Comparison of ENCODE assay signal across 14 mouse cellular contexts in genomic region chr14:68345527-68345926, GRCm38 (mm10).
"Had no signal": no experiment of that assay in that cellular context is flagged by ENCODE, and none has a peak within 500 bp of the region (broad histone marks: within the 10 kb centered on the region; RNA-seq: fewer than 3 reads in every experiment).

No protein-coding gene starts in this region.

- H3K4me1 ChIP-seq: limb, embryonic 12.5 days; liver, embryonic 15.5 days; lung, embryonic 15.5 days; midbrain, embryonic 10.5 days had no signal

- H3K27me3 ChIP-seq: limb, embryonic 12.5 days; liver, embryonic 15.5 days; lung, embryonic 15.5 days; neural tube, embryonic 15.5 days had no signal

- H3K9me3 ChIP-seq: limb, embryonic 12.5 days; liver, embryonic 15.5 days; lung, embryonic 15.5 days; midbrain, embryonic 10.5 days; neural tube, embryonic 15.5 days had no signal

- H3K27ac ChIP-seq: limb, embryonic 12.5 days; liver, embryonic 15.5 days; lung, embryonic 15.5 days; midbrain, embryonic 10.5 days; neural tube, embryonic 15.5 days had no signal

- H3K4me3 ChIP-seq: limb, embryonic 12.5 days; liver, embryonic 15.5 days; lung, embryonic 15.5 days; midbrain, embryonic 10.5 days; myocyte; neural tube, embryonic 15.5 days had no signal

- ATAC-seq: intestine, embryonic 16.5 days had no signal

- H3K4me2 ChIP-seq: limb, embryonic 12.5 days; liver, embryonic 15.5 days; lung, embryonic 15.5 days; neural tube, embryonic 15.5 days had no signal

- H3K36me3 ChIP-seq: limb, embryonic 12.5 days; liver, embryonic 15.5 days; lung, embryonic 15.5 days; midbrain, embryonic 10.5 days; neural tube, embryonic 15.5 days had no signal

- H3K9ac ChIP-seq: limb, embryonic 12.5 days; liver, embryonic 15.5 days; lung, embryonic 15.5 days; neural tube, embryonic 15.5 days had no signal

- DNase-seq: kidney, adult 2 months; kidney, postnatal 36 days; liver; midbrain, embryonic 14.5 days; right cerebral cortex, adult 18-20 months; right cerebral cortex, postnatal 25 days; thymus, postnatal 4 days had no signal
